Mouse (Mus musculus) spleen, postnatal 10 days (tissue): Measurements from ENCODE around the gene Anapc1.

ENCODE experiments used
- DNase-seq, 2 experiments: peaks; one replicate each; pipeline ENCODE4 v3.0.0; 2021 to 2022; ENCODE audit warnings: low spot score in 2 of 2

The Anapc1 gene

GRCm38 (mm10) chr2:128686921-128687557 lies at the start of gene Anapc1:
TSS of gene Anapc1 (minus strand) at chr2:128687391.
- peak; percentile 75 to 91 for DNase-seq

DNA sequence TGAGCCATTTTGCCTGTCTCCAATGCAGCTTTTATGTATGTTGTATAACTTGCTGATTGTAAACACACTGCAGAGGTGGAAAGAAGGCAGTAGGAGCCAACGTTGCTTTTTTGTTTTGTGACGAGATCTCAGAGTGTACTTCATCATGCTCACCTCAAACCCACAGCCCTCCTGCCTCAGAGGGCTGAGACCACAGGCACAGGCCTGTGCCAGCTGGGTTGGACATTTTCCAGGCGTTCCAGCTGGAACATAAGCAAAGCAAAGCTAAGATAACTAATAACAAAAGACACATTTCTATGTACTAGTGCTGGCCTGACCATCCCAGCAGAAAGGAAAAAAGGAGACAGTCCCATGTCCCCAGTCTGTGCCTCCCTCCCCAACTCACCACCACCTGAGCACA lies 47.9 kb upstream of the Anapc1 start:
- DNase-seq = no peak

- no peak for DNase-seq
Observed at GRCm38 (mm10) chr2:128731951-128732350, 44.8 kb upstream of the Anapc1 start.

DNA sequence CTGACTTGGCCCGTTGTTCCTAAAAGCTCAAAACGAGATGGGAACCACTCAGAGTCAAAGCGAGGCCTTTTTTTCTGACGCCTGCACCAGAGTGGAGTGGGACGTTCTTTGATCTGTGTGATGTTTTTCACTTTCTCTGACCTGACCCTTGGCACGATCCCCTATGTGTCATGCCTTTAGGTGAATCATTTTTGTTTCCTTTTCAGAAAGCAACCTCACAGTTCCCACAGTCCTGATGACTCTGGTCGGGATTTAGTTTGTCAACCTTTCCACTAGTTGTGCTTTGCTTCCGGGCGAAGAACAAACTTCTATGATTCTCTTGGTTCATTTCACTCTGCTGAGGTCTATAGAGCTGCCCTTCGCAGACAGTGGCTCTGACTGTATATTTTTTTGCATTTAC lies 44.3 kb upstream of the Anapc1 start:
- no peak for DNase-seq

- DNase-seq = no peak
Observed at GRCm38 (mm10) chr2:128729141-128729540, 42.0 kb upstream of the Anapc1 start.

GRCm38 (mm10) chr2:128728066-128728465 lies 40.9 kb upstream of the Anapc1 start:
- no peak for DNase-seq

DNA sequence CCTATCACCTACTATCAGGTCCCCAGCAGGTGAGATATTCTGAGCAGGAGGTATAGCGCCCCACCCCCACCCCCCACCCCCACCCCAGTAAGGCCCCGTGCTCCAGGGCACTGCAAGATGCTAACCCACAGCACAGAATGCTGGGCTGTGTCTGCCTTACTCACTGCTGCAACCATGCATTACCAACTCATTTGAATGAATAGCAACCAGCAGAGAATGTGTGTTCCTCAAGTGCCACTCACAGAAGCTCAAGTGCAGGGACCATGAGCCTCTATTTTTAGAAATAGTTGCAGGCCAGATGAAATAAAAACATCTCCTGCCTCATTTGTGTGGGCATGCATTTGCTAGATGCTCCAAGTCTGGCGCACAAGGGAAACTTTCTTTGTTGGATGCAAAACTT lies 40.4 kb upstream of the Anapc1 start:
- DNase-seq = no peak

GRCm38 (mm10) chr2:128726626-128727025 lies 39.4 kb upstream of the Anapc1 start:
- DNase-seq = no peak

DNA sequence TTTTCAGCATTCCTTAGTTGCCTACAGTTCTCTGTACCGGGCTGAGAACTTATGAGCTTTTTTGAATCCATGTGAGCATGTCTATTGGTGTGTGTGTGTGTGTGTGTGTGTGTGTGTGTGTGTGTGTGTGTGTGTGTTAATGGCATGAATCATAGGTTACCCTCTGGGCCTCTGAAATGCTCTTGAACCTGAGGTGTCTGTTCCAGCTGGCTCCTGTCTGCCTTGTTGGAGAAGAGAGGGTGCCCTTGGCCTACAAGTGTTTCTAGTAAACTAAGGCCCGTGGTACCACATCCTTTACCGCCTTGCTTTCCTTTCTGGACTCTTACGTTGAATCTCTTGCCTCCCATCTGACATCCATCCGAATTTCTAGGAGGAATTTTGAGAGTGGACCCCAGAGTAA lies 38.9 kb upstream of the Anapc1 start:
- no peak for DNase-seq

DNA sequence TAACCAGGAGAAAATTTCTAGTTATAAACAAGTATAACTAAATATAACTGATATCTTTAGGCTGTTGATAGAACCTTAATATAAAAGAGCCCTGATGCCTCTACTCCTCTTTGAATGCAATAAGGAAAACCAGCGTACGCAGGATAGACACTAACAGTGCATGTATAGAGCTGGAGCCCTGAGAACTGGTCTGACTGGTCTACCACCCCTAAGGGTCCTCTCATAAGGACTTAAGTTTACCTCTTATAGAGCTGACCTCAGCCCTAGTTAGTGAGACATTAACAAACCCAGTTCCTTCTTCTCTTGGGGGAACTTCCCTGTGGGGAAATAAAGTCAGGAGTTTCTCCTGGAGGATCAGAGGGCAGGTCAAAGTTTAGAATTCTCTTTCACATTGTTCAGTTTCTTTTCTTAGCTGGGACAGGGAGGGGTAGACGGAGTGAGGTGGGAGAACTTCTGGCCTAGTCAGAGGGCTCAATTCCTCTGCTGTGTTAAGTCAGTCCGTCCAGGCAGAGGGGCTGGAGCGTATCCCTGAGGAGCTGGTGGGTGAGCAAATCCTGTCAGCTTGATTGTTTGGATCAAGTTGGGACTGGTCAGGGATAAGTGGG lies 35.0 kb upstream of the Anapc1 start:
- DNase-seq = no peak

DNA sequence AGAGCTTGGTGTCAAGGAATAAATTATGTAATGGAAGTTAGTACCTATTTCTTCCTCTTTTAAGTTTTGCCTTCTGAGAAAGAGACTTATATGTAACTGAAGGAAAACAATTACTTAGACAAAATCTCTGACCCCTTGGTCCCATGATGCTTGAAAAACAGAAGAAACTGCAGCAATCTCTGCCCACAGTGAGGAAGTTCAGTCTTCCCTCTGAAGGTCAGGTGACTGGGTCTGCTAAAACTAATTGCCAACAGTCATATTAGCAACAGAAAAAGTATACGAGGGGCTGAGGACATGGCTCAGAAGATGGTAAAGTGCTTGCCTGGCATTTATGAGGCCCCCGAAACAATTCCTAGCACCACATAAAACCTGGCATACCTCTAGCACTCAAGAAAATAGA lies 32.2 kb upstream of the Anapc1 start:
- no peak for DNase-seq

DNA sequence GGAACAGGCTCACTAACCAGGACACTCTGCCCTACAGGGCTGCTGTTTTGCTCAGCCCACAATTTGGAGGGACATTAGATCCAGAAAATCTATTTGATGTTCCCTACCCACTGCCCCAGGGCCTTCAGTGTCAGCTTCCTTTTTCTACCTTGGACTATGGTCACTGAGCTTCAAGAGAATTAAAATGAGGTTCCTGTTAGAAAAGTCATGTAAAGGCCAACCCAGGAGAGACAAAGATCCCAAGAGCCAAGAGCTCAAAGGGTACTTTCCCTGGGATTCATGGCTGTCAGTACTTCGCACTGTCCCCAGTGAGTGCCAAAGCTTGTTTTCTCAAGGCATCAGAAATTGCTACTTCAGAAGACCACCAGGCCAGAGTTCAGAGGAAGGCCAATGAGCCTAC lies 28.8 kb upstream of the Anapc1 start:
- DNase-seq = no peak

DNA sequence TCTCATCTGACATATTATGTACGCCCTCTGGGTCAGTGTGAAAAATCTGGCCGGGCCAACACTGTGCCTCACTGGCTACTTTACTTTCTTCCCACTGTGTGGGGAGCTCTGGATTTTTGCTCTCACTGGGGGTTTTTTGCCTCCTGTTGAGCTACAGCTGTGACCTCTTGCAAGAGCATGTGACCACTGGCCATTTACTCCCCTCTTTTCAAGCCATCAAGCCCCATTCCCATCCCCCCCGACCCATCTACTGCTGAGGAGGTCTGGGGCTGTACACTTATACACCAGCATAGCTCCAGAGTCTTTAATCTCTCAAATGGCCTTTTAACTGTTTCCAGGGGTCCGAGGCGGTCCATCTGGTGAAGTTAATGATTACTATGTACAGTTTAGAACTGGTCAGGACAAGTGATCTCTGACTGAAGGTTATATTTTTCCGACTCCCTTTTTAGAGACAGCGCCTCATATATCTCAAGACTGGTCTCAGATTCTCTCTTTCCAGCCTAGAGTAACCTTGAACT lies 27.6 kb upstream of the Anapc1 start:
- DNase-seq = no peak

DNA sequence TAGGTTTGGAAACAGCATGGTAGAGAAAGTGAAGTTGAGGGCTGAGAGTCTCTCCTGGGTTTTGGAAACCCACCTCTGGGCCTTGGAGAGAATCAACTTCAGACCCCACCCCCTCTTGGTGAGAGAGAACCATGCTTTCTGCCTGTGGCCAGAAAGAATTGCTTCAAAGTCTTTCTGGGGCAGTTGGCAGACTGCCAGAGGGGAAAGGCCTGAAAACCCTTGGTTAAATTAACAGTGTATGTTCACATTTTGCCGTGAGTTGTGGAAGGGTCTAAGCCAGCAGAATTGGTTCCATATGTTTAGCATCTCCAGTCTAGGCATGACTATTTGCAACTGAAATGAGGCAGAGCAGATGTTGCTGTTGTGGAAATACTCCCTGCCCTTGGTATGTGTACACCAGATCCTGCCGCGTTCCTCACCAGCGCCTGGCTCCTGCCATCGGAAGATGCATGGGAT lies 26.4 kb upstream of the Anapc1 start:
- DNase-seq = no peak

DNA sequence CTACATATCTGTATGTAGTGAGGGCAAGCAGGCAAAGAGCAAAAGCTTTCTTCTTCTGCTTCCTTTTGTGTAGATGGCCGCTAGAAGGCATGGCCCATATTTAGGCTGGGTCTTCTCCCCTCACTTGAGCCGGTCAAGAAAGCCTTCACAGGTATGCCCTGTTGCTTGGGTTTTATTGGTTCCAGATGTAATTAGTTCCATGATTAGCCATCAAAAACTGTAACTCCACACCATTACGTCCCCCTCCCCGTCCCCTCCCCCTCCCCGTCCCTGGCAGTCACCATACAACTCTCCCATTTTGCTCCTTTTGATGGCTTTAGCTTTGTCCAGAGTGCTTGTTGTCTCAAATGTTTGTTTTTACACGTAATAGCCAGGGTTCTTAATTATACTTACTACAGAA lies 25.7 kb upstream of the Anapc1 start:
- DNase-seq = no peak

DNA sequence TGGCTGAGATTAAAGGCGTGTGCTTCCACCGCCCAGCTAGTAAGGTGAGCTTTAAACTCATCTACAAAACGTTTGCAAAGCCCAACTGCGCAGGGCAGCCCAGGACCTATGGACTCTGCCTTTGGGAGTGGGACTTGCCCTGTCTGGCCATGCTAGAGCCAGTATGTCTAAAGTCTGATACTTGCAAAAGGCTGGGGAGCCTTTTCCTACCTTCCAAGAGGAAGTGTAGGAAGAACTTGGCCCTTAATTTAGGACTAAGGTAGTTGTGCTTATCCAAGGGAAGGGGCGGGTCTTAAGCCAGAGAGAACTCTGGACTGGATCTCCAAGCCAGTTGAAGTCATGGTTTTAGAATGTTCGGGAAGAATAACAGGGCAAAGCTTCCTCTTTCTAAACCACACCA lies 23.4 kb upstream of the Anapc1 start:
- DNase-seq = no peak

DNA sequence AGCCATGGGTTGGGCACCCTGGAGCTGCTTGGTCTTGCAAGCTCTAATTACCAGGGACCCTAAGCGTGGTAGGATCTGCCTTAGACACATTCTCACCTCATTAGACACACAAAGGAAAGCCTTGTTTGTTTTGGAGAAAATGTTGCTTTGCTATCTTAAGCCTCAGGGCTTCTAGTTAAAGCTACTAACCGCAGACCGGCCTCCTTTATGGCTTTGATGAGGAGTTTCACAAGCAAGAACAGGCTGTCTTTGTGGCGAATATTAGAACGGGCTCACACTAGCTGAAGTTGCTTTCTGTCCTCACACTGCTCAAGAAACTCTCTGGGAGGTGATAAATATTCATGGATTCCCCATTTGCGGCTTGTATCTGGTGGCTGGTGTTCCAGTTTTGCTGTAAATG lies 22.1 kb upstream of the Anapc1 start:
- no peak for DNase-seq

DNA sequence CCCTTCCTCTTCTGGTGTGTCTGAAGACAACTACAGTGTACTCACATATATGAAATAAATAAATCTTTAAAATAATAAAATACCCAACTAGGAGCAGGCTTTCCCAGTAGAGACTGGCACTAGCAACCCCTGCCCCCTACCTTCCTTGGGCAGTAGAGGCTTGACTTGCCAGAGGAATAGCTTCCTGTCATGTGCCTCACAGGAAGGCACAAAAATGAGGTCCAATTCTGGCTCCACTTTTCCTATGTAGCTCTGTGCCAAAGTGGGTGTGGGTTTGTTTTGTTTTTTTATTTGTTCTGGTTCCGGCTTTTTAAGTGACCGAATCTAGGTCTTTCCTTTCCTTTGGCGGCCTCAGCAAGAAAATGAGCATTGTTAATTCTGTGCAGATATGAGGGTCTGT lies 17.3 kb upstream of the Anapc1 start:
- no peak for DNase-seq

- DNase-seq = no peak
Observed at GRCm38 (mm10) chr2:128699201-128699885, 12.2 kb upstream of the Anapc1 start.

DNA sequence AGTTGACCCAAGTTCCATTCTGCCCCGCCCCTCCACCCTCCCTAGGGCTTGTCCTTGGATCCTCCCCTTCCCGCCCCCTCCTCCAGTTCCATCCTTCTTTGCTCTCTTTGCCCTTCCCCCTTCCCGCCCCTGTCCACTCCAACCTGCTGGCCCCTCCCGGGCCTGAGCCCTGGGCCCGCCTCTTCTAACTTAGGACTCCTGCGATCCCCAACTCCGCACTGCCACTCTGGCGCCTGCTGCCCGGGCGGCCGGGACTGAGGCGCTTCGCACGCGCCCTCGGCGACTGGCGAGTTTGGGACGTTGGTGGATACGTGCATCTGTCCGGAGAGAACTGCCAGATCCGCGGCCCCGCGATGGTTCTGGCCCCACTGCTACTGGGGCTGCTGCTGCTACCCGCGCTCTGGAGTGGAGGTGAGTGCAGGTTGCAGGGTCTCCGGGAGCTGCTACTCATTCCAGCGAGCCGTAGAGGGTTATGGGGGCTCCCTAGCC lies 11.5 kb upstream of the Anapc1 start, which contains the start of gene Mertk:
Gene Mertk, plus strand, starts transcription at position 264 of the 489 bp plus-strand sequence.
- DNase-seq = peak; percentile 11 to 48

- DNase-seq = peak in 1 of 2 experiments; percentile 60
Observed at GRCm38 (mm10) chr2:128698140-128698692, 11.0 kb upstream of the Anapc1 start.

DNA sequence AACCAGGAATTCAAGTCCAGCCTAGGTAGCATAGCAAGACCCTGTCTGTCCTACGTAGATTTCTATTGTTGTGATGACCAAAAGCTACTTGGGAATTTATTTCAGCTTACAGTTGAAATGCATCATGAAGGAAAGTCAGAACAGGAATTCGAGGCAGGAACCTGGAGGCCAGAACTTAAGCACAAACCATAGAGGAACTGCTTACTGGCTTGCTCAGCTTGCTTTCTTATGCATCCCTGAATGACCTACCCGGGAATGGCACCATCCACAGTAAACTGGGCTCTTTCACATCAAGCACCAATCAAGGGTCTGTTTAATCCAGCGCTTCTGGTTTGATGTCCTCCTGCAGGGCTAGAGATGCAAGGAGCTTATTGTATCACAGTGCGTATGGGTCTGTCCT lies 10.4 kb upstream of the Anapc1 start:
- DNase-seq = no peak
